Mouse (Mus musculus) spleen, adult 18-20 months (tissue): ENCODE measurements around the gene Sptssa.
A peak's percentile ranks its signal among the peaks of the same experiment; 100 is the strongest.
"Not testable (repeated sequence)": the region's sequence is repeated elsewhere in the genome, so short reads cannot be mapped to it uniquely, and the experiment has no call there.

ENCODE experiments used
- DNase-seq, 2 experiments: peaks; one replicate each; pipeline ENCODE4 v3.0.0; 2022; ENCODE audit warnings: mixed read lengths in 2 of 2

Sptssa gene

GRCm38 (mm10) chr12:54656396-54657171, at the start of gene Sptssa:
Gene Sptssa (minus strand): TSS chr12:54656573.
- DNase-seq, result peak; percentile 90 to 93

DNA sequence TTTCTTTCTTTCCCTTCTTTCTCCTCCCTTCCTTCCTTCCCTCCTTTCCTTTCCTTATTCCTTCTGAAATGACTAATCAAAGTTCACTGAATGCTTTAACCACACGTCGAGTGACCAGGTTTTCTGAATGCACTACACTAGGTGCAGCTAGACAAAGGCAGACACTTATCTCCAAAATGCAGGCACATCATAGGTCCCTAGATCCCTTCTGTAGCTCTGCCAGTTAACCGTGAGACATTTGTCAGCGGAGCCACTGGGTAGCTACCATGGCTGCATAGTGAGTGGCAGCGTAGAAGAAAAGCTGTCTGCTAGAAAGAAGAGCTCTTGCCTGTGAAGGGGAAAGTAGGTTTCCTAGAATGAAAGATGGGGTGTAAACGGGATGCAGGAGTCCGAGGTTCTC, 43.0 kb upstream of the Sptssa start:
- no peak for DNase-seq

GRCm38 (mm10) chr12:54697791-54698250, 41.4 kb upstream of the Sptssa start:
- no peak for DNase-seq

DNA sequence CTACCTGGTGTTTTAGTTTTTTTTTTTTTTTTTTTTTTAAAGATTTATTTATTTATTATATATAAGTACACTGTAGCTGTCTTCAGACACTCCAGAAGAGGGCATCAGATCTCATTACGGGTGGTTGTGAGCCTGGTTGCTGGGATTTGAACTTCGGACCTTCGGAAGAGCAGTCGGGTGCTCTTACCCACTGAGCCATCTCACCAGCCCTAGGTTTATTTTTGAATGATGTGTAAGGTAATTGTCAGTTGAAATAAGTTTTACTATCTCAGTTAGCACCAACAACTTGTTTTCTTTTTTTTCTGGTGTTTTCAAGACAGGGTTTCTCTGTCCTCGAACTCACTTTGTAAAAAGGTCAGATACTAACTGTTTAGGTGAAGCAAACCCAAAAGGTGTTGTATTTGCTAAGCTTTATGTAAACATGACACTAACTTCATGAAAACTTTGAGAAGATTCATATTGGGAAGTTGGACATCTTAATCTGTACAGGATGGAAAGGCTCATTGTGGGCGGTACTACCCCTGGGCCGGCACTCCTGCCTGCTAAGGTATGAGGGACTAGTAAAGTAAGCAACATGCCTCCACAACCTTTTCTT, 40.7 kb upstream of the Sptssa start:
- peak in 1 of 2 experiments; percentile 28 for DNase-seq

DNA sequence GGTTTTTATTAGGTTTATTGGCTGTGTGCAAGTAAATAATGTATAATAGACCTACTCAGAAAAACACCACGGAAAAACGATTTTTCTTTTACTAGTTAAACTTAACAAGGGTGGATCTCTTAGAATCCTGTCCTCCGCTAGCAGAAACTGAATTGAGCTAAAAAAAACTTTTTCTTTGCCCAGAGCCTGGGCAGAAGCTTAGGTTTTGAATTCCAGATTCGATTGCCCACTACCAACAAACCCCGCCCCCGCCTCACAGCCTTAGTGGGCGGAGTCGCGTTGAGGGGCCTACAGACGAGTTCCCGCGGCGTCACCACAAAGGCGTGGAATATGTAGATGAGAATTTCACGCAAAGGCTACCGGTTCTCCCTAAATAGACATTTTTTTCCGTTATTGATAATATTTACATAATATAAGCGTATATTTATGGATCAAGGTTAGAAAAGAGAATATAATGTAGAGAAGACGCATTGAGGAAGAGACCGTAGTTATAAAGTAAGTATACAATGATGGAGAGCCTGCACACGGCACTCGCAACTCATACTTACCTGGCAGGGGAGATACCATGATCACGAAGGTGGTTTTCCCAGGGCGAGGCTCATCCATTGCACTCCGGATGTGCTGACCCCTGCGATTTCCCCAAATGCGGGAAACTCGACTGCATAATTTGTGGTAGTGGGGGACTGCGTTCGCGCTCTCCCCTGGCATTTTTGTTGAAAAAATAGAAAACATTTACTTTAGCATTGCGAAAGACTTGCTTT, 40.0 kb upstream of the Sptssa start:
- DNase-seq, result peak; percentile 89 to 94

DNA sequence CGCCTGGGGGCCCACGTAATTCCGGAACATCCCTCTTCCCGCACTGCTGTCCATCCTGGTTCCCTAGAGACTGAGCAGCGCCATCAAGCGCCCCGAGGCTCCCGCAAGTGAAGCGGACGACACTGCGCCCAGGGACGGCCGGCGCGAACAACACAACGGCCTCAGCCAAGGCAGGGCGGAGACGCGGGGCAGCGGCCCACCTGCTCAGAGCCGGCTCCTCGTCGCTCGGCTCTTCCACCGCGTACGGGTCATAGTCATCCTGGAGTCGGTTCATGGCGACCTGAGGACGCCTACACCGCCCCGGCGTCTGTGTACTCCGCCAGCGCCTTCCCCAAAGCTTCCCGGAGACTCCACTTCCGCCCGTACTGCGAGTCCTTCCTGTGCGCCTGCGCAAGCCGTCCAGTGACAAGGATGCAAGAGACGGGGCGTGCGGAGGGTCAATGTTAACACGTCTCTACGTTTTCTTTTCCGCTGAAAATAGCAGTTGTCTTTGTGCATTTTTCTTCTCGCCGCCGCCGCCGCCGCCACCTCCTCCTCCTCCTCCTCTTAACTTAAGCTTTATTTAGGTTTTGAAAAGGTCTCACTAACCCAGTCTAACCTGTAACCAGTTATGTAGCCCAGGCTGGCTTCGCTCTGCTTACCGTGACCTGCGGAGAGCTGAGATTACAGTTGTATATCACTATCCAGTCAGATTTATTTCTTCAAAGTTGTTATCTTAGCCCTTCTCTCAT, 39.3 kb upstream of the Sptssa start, which contains the start of gene Eapp:
Gene Eapp (minus strand): TSS at position 387 of the 731 bp plus-strand sequence.
- peak; percentile 88 to 89 for DNase-seq

GRCm38 (mm10) chr12:54694847-54695510, 38.6 kb upstream of the Sptssa start:
- DNase-seq, result no peak

GRCm38 (mm10) chr12:54689082-54689481, 32.7 kb upstream of the Sptssa start:
- DNase-seq, result no peak

- DNase-seq, result no peak
Observed at GRCm38 (mm10) chr12:54683182-54683581, 26.8 kb upstream of the Sptssa start.

DNA sequence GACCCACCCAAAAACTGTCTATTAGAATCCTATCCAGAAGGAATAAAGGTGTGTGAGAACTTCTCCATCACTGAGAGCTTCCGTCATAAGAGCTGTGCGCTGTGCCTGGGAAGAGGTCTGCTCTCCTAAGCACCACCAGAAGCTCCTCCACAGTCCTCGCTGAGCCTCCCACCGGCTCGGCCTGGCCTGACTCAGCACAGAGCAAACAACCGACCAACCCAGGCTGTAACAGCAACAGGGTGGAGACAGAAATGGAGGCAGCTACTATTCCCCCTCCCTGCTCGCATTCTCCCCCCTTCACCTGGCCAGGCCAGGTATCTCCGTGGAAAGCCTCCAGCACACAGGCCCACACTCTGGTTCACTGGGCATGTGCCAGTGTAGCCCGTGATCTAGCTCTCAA, 20.3 kb upstream of the Sptssa start:
- DNase-seq, result no peak

DNA sequence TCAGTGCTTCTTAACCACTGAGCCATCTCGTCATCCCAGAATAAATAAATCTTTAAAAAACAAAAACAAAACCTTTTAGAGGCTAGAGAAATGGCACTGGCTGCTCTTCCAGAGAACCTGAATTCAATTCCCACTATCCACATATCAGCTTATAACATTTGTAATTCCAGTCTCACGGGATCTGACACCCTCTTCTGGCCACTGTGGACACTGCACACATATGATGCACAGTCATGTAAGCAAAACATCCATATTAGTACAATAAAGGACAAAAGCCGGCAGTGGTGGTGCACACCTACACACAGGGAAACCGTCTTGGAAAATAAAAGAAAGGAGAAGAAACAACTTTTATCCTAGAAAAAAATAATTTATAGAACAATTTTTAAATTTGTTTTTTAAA, 19.0 kb upstream of the Sptssa start:
- DNase-seq, result no peak

GRCm38 (mm10) chr12:54671262-54671661, 14.9 kb upstream of the Sptssa start:
- no peak for DNase-seq

DNA sequence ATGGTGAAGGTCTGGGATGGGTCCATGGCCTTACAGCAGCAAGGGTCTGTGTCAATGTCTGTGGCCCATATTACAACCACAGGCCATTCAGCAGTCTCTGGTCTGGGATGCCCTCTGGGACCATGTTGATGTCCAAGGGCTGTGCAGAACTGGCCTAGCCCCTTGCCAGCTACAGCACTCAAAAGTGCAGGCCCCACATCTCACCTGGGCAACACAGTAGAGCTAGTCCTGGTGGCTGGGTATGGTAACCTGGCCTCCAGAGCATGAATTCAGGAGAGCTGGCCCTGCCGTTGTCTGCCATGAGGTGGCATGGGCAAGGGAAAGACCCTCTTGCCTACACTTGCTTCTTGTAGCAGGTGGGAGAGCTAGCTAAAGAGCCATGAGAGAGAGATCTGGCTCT, 11.8 kb upstream of the Sptssa start:
- DNase-seq, result no peak

- DNase-seq, result no peak
Observed at GRCm38 (mm10) chr12:54665526-54665925, 9.2 kb upstream of the Sptssa start.

GRCm38 (mm10) chr12:54661470-54661869, 5.1 kb upstream of the Sptssa start:
- not testable (repeated sequence) for DNase-seq

DNA sequence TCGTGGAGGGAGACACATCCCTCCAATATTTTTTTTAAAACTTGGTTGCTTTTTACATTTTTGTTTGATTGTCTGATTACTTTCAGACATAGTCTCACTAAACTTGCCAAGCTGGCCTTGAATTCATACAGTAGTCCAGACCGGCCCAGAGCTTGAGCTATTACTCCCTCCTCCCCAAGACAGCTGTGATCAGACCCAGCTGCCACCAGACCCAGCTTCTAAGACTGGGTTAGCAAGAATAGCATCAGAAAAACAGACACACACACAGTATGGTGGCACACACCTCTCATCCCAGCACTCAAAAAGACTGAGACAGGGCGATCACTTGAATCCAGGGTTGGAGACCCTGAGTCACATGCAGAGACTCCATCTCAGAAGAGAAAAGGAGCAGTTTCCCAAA, 3.5 kb upstream of the Sptssa start:
- DNase-seq, result no peak

DNA sequence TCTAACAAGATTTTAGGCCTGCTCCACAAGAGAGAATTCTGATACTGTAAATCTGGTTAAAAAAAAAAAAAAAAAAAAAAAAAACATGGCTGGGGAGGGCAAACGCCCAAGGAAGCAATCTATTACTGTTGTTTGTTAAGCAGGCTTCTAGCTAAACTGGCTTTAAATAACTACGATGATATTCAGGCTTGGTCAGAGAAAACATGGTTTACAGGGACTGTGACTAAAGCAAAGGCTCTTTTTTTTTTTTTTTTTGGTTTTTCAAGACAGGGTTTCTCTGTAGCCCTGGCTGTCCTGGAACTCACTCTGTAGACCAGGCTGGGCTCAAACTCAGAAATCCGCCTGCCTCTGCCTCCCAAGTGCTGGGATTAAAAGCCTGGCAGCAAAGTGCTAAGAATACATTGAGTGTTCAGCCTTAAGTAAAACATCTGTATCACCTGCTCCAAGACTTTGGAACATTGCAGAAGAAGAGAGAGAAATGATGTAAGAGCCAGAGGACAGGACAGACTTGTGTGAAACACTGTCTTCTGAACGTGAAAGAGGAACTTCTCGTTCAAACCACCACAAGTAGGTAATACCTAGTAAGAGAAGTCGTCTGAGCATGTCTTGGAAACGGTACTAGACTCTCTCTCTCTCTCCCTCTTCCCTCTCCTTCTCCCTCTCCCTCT, 2.2 kb upstream of the Sptssa start:
- DNase-seq, result no peak

GRCm38 (mm10) chr12:54657951-54658350, 1.6 kb upstream of the Sptssa start:
- DNase-seq, result no peak

DNA sequence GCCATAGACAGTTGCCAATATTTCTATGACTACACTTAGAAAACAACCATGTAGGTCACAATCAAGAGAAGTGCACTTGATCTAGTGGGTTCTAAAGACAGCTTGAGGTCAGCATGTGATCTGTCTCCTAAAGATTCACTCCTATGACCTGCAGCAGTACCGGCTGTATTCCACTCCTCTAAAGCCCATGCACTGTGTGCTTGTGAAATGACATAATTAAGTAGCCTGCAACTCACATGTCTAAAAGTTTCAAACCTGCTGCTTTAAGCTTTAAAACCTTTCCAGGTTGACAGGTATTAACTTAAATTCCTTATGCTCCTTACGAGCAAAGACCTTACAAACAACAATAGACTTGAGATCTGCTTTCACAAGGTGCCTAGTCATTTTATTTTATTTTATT, 853 bp upstream of the Sptssa start:
- no peak for DNase-seq

GRCm38 (mm10) chr12:54656039-54656395, 356 bp downstream of the Sptssa start:
- DNase-seq, result no peak

GRCm38 (mm10) chr12:54655292-54656038, 908 bp downstream of the Sptssa start:
- no peak for DNase-seq
